Mouse (Mus musculus) large intestine, adult 2 months (tissue): ENCODE results near the gene Pm20d1. TPM values are rescaled to one million over a fixed set of nuclear protein-coding genes. Genes with fewer than 3 reads are reported as not detected.
A peak's percentile ranks its signal among the peaks of the same experiment; 100 is the strongest.

Source experiments
- DNase-seq: peaks from one replicate; pipeline ENCODE4 v3.0.0-alpha.2; 2012; ENCODE audit warnings: low read depth, low spot score
- WGBS: fragments of 180-500 bp; shearing (Covaris S2); methylation state at CpG from one replicate; pipeline ENCODE4 v1.1.7; 2018; 5-methylcytosine and 5-hydroxymethylcytosine counted together
- polyA plus RNA-seq: library from polyadenylated mRNA; depleted of rRNA; stranded (reverse); fragments of >200 nt; gene quantifications from 2 replicates; pipeline ENCODE4 v1.2.3, GENCODE M21; 2012

Gene Pm20d1
- polyA plus RNA-seq, 1 experiment = 25.8 TPM

GRCm38 (mm10) chr1:131824528-131825181 lies 27.5 kb downstream of the Pm20d1 start:
- 84% methylated on average over 11 of the region's 11 CpGs for WGBS
- DNase-seq = no peak

- 6% methylated on average over 25 of the region's 25 CpGs for whole genome bisulfite sequencing
These were observed 30.1 kb downstream of the Pm20d1 start, which contains the start of gene Slc41a1 for GRCm38 (mm10) chr1:131827207-131827786. Slc41a1 (plus strand) TSS chr1:131827493.

GRCm38 (mm10) chr1:131827787-131828258 lies 30.6 kb downstream of the Pm20d1 start:
- peak; percentile 77 for DNase-seq
- WGBS = 1% methylated on average over 36 of the region's 36 CpGs

More at GRCm38 (mm10) chr1:131827207-131827786, 30.1 kb downstream of the Pm20d1 start, which contains the start of gene Slc41a1:
- DNase-seq = peak; percentile 29

- no peak for DNase-seq
- 2% methylated on average over 22 of the region's 22 CpGs for WGBS
These were observed 31.3 kb downstream of the Pm20d1 start for GRCm38 (mm10) chr1:131828297-131829126.

GRCm38 (mm10) chr1:131829279-131829678 lies 32.1 kb downstream of the Pm20d1 start:
- no peak for DNase-seq
- whole genome bisulfite sequencing = 49% methylated on average over 5 of the region's 5 CpGs

GRCm38 (mm10) chr1:131830561-131830960 lies 33.4 kb downstream of the Pm20d1 start:
- DNase-seq = no peak
- WGBS = 90% methylated on average over 15 of the region's 15 CpGs

GRCm38 (mm10) chr1:131830971-131831641 lies 33.9 kb downstream of the Pm20d1 start:
- WGBS = 85% methylated on average over 8 of the region's 8 CpGs
- DNase-seq = no peak

GRCm38 (mm10) chr1:131837035-131837434 lies 39.9 kb downstream of the Pm20d1 start:
- DNase-seq = no peak
- 75% methylated on average over 3 of the region's 3 CpGs for WGBS

GRCm38 (mm10) chr1:131838542-131838941 lies 41.4 kb downstream of the Pm20d1 start:
- 70% methylated on average over 5 of the region's 5 CpGs for WGBS
- DNase-seq = no peak

- 55% methylated on average over 2 of the region's 2 CpGs for WGBS
- no peak for DNase-seq
These were observed 42.1 kb downstream of the Pm20d1 start for GRCm38 (mm10) chr1:131839279-131839678.

- no peak for DNase-seq
- 95% methylated on average over 4 of the region's 4 CpGs for WGBS
These were observed 45.0 kb downstream of the Pm20d1 start for GRCm38 (mm10) chr1:131842221-131842620.

- WGBS = 95% methylated on average over 10 of the region's 10 CpGs
- no peak for DNase-seq
These were observed 46.6 kb downstream of the Pm20d1 start for GRCm38 (mm10) chr1:131843758-131844157.

- WGBS = 81% methylated on average over 8 of the region's 8 CpGs
- DNase-seq = no peak
These were observed 47.7 kb downstream of the Pm20d1 start for GRCm38 (mm10) chr1:131844883-131845282.

- WGBS = 82% methylated on average over 5 of the region's 5 CpGs
- no peak for DNase-seq
These were observed 49.1 kb downstream of the Pm20d1 start for GRCm38 (mm10) chr1:131846255-131846654.

- WGBS = 70% methylated on average over 4 of the region's 4 CpGs
- no peak for DNase-seq
These were observed 64.6 kb downstream of the Pm20d1 start for GRCm38 (mm10) chr1:131861811-131862210.

GRCm38 (mm10) chr1:131865596-131865995 lies 68.4 kb downstream of the Pm20d1 start:
- WGBS = 73% methylated on average over 5 of the region's 5 CpGs
- no peak for DNase-seq

- no peak for DNase-seq
- WGBS = 67% methylated on average over 6 of the region's 6 CpGs
These were observed 69.3 kb downstream of the Pm20d1 start for GRCm38 (mm10) chr1:131866304-131866999.

GRCm38 (mm10) chr1:131867093-131867945 lies 70.1 kb downstream of the Pm20d1 start, which contains the start of gene Rab29:
Rab29 (plus strand) TSS chr1:131867224.
- 1% methylated on average over 46 of the region's 46 CpGs for WGBS
- DNase-seq = peak; percentile 93
